Mouse (Mus musculus): ENCODE results near the gene Adipor1. TPM values are rescaled to one million over a fixed set of nuclear protein-coding genes. Genes with fewer than 3 reads are reported as not detected.

Gene Adipor1
- polyA plus RNA-seq (2015; fragmentation: Nextera tagmentation; extraction: Ambion mirVana), result 63.9 and 65.5 TPM in 2 replicates

GRCm38 (mm10) chr1:134415168-134415831 lies at the start of gene Adipor1:
Adipor1 (plus strand) TSS chr1:134415378.
- Histone ChIP-seq H3K4me2 (ENCODE audit: low read length) (peak within 1 kb of the TSS; percentile 71), H3K36me3 (ENCODE audit: control insufficient read depth, insufficient read depth) (no peaks in the 10 kb centered on the region; the same call in 1 of the 2 replicates), H3K27me3 (replicated peaks; ENCODE audit: control insufficient read depth, insufficient read depth, low read length) (no peaks in the 10 kb centered on the region), H3K9ac (replicated peaks; ENCODE audit: low read depth, low read length) (peak within 1 kb of the TSS; percentile 88), H3K27ac (ENCODE audit: low read length) (peak within 1 kb of the TSS; percentile 91), H3K4me1 (replicated peaks; ENCODE audit: control insufficient read depth, insufficient read depth, low read length) (peaks cover 44% of the 10 kb centered on the region), H3K9me3 (ENCODE audit: control insufficient read depth, low read length) (no peaks in the 10 kb centered on the region), H3K4me3 (replicated peaks; ENCODE audit: low read length) (peak within 1 kb of the TSS; percentile 88)
- peak; percentile 100 for ATAC-seq
- under 1% methylated on average over 75 of the region's 77 CpGs for WGBS

GRCm38 (mm10) chr1:134365491-134365890 lies 49.7 kb upstream of the Adipor1 start:
- no peak overlapping the region for H3K4me2 ChIP-seq (ENCODE audit: low read length)
- no peak overlapping the region for H3K9ac ChIP-seq (replicated peaks; ENCODE audit: low read depth, low read length)
- ATAC-seq, result no peak
- H3K27ac ChIP-seq (ENCODE audit: low read length), result no peak overlapping the region
- no peaks in the 10 kb centered on the region for H3K27me3 ChIP-seq (replicated peaks; ENCODE audit: control insufficient read depth, insufficient read depth, low read length)
- peaks cover 8% of the 10 kb centered on the region for H3K4me1 ChIP-seq (replicated peaks; ENCODE audit: control insufficient read depth, insufficient read depth, low read length)
- H3K36me3 ChIP-seq (ENCODE audit: control insufficient read depth, insufficient read depth), result no peaks in the 10 kb centered on the region
- WGBS, result 70% methylated on average over 5 of the region's 5 CpGs
- no peak overlapping the region for H3K4me3 ChIP-seq (replicated peaks; ENCODE audit: low read length)
- H3K9me3 ChIP-seq (ENCODE audit: control insufficient read depth, low read length), result 0 out of 2 replicates have a peak, but pooled peaks cover 2% of the 10 kb centered on the region

GRCm38 (mm10) chr1:134368777-134369337 lies 46.3 kb upstream of the Adipor1 start:
- Histone ChIP-seq H3K27ac (ENCODE audit: low read length) (no peak overlapping the region), H3K4me1 (replicated peaks; ENCODE audit: control insufficient read depth, insufficient read depth, low read length) (no peaks in the 10 kb centered on the region), H3K9ac (replicated peaks; ENCODE audit: low read depth, low read length) (no peak overlapping the region), H3K36me3 (ENCODE audit: control insufficient read depth, insufficient read depth) (no peaks in the 10 kb centered on the region), H3K4me2 (ENCODE audit: low read length) (no peak overlapping the region), H3K4me3 (replicated peaks; ENCODE audit: low read length) (no peak overlapping the region), H3K27me3 (replicated peaks; ENCODE audit: control insufficient read depth, insufficient read depth, low read length) (no peaks in the 10 kb centered on the region), H3K9me3 (ENCODE audit: control insufficient read depth, low read length) (0 out of 2 replicates have a peak, but pooled peaks cover 2% of the 10 kb centered on the region)
- WGBS, result 55% methylated on average over 9 of the region's 9 CpGs
- ATAC-seq, result no peak

DNA sequence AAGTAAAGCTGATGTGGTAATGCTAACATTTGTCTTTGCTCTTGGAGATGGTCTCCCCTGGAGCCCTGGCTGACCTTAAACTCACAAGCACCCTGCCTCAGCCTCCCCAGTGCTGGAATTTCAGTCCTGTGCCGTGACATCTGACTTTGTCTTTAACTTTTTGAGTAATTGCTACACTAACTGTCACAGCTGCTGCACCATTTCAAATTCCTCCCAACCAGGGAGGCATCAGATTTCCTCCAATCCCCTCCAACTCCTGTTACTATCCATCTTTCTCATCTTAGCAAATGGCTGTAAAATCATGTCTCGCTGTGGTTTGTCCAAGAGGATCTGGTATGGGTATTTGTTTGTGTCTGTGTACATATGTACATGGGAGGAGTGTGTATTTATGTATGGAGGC lies 41.1 kb upstream of the Adipor1 start:
- H3K36me3 ChIP-seq (ENCODE audit: control insufficient read depth, insufficient read depth), result no peaks in the 10 kb centered on the region
- 0 out of 2 replicates have a peak, but pooled peaks cover 2% of the 10 kb centered on the region for H3K9me3 ChIP-seq (ENCODE audit: control insufficient read depth, low read length)
- H3K27ac ChIP-seq (ENCODE audit: low read length), result no peak overlapping the region
- H3K9ac ChIP-seq (replicated peaks; ENCODE audit: low read depth, low read length), result no peak overlapping the region
- no peak overlapping the region for H3K4me3 ChIP-seq (replicated peaks; ENCODE audit: low read length)
- H3K27me3 ChIP-seq (replicated peaks; ENCODE audit: control insufficient read depth, insufficient read depth, low read length), result no peaks in the 10 kb centered on the region
- no peak for ATAC-seq
- no peaks in the 10 kb centered on the region for H3K4me1 ChIP-seq (replicated peaks; ENCODE audit: control insufficient read depth, insufficient read depth, low read length)
- 74% methylated on average over 2 of the region's 2 CpGs for WGBS
- no peak overlapping the region for H3K4me2 ChIP-seq (ENCODE audit: low read length)

DNA sequence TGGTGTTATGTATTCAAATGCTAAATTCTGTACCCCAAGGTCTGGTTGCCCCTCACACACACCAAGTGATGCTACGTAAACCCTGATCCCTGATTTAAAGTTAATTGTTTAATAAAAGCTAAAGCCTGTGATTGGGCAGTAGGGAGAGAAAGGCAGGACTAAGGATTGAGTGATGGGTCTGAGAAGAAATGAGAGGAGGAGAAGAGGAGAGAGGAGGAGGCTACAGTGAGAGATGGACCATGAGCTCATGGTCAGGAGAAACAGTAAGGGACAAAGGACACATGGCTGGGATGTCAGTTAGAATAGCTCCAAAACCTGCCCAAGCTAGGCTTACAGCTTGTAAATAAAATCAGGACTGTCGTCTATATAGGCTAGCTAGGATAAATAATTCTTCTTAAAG lies 34.1 kb upstream of the Adipor1 start:
- Histone ChIP-seq H3K27ac (ENCODE audit: low read length) (no peak overlapping the region), H3K4me3 (replicated peaks; ENCODE audit: low read length) (no peak overlapping the region), H3K4me2 (ENCODE audit: low read length) (no peak overlapping the region), H3K27me3 (replicated peaks; ENCODE audit: control insufficient read depth, insufficient read depth, low read length) (0 out of 2 replicates have a peak, but pooled peaks cover 2% of the 10 kb centered on the region), H3K9me3 (ENCODE audit: control insufficient read depth, low read length) (no peaks in the 10 kb centered on the region), H3K4me1 (replicated peaks; ENCODE audit: control insufficient read depth, insufficient read depth, low read length) (peaks cover 7% of the 10 kb centered on the region; the same call in 1 of the 2 replicates), H3K9ac (replicated peaks; ENCODE audit: low read depth, low read length) (no peak overlapping the region), H3K36me3 (ENCODE audit: control insufficient read depth, insufficient read depth) (no peaks in the 10 kb centered on the region)
- no peak for ATAC-seq
- 73% methylated on average over 2 of the region's 2 CpGs for WGBS

DNA sequence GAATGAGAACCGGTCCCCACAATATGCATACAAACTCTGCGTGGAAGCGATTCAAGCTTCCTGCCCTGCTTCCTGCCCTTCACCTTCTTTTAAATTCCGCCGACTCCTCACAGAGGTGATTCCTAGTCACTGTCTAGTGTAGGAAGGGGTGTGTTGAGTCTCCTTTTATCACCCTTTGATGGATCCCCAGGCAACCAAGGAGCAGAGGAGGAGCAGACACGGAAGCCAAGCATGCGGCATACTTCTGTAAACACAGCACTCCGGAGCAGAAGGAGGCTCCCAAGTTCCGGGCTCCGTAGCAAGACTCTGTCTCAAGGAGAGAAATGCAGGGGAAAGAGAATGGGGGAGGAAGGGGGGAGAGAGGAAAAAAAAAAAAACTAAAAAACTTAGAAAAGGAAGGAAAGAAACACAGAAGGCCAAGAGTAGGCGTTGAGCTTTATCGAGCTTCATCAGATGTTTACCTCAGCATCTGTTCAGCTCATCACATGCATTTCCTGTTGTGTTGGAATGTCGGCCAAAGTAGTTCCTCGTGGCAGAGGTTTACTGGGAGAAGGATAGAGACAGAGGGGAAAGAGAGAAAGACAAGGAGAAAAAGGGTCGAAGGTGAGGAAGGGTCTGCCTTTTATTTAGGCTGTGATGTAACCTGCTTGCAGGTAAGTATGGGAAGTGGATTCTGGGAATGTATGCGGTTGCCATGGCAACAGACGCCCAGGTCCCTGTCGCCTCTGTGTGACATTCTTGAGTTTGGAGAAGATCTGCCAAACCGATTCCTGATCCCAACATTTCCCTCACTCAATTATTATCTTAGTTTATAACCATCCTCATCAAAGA lies 33.2 kb upstream of the Adipor1 start:
- Histone ChIP-seq H3K27me3 (replicated peaks; ENCODE audit: control insufficient read depth, insufficient read depth, low read length) (0 out of 2 replicates have a peak, but pooled peaks cover 2% of the 10 kb centered on the region), H3K27ac (ENCODE audit: low read length) (no peak overlapping the region), H3K36me3 (ENCODE audit: control insufficient read depth, insufficient read depth) (no peaks in the 10 kb centered on the region), H3K4me2 (ENCODE audit: low read length) (peak overlapping the region; percentile 36), H3K9me3 (ENCODE audit: control insufficient read depth, low read length) (no peaks in the 10 kb centered on the region), H3K9ac (replicated peaks; ENCODE audit: low read depth, low read length) (no peak overlapping the region), H3K4me1 (replicated peaks; ENCODE audit: control insufficient read depth, insufficient read depth, low read length) (peaks cover 7% of the 10 kb centered on the region; the same call in 1 of the 2 replicates), H3K4me3 (replicated peaks; ENCODE audit: low read length) (peak overlapping the region; percentile 22)
- no peak for ATAC-seq
- 16% methylated on average over 19 of the region's 19 CpGs for WGBS

DNA sequence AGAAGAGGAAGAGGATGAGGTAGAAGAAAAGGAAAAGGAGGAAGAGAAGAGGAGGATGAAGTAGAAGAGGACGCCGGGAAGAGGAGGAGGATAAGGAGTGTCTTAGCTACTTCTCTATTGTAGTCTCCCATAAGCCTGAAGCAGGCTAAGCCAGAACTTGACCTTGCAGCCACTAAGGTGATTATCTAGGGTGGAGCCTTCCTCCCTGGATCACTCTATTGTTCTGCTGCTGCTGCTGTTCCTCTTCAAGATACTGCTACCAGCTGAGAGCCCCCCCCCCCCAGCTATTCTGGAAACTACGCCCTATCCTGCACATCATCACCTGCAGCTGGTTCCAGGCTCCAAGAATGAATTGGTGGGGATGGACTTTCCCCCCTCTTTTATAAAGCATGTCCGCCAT lies 30.6 kb upstream of the Adipor1 start:
- Histone ChIP-seq H3K9ac (replicated peaks; ENCODE audit: low read depth, low read length) (no peak overlapping the region), H3K4me2 (ENCODE audit: low read length) (no peak overlapping the region), H3K36me3 (ENCODE audit: control insufficient read depth, insufficient read depth) (no peaks in the 10 kb centered on the region), H3K4me3 (replicated peaks; ENCODE audit: low read length) (no peak overlapping the region), H3K27me3 (replicated peaks; ENCODE audit: control insufficient read depth, insufficient read depth, low read length) (0 out of 2 replicates have a peak, but pooled peaks cover 2% of the 10 kb centered on the region), H3K4me1 (replicated peaks; ENCODE audit: control insufficient read depth, insufficient read depth, low read length) (peaks cover 7% of the 10 kb centered on the region; the same call in 1 of the 2 replicates), H3K9me3 (ENCODE audit: control insufficient read depth, low read length) (no peaks in the 10 kb centered on the region), H3K27ac (ENCODE audit: low read length) (no peak overlapping the region)
- WGBS, result 90% methylated on average over 4 of the region's 4 CpGs
- ATAC-seq, result no peak

DNA sequence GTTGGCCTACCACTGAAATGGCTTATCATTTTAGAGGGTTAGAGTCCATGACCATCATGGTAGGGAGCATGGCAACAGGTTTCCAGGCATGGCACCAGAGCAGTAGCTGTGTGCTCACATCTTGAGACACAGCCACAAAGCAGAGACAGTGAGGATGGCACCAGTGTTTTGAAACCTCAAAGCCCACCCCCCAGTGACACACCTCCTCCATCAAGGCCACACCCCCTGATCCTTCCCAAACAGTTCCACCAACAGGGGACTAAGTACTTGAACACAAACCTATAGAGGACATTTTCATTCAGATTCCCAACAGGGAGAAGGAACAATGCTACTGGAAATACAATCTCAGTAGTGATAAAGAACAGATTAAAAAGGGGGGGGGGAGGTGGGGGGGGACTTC lies 30.0 kb upstream of the Adipor1 start:
- H3K4me1 ChIP-seq (replicated peaks; ENCODE audit: control insufficient read depth, insufficient read depth, low read length), result peaks cover 7% of the 10 kb centered on the region; the same call in 1 of the 2 replicates
- H3K9ac ChIP-seq (replicated peaks; ENCODE audit: low read depth, low read length), result no peak overlapping the region
- no peak overlapping the region for H3K27ac ChIP-seq (ENCODE audit: low read length)
- H3K36me3 ChIP-seq (ENCODE audit: control insufficient read depth, insufficient read depth), result no peaks in the 10 kb centered on the region
- no peaks in the 10 kb centered on the region for H3K9me3 ChIP-seq (ENCODE audit: control insufficient read depth, low read length)
- no peak overlapping the region for H3K4me3 ChIP-seq (replicated peaks; ENCODE audit: low read length)
- ATAC-seq, result no peak
- H3K27me3 ChIP-seq (replicated peaks; ENCODE audit: control insufficient read depth, insufficient read depth, low read length), result 0 out of 2 replicates have a peak, but pooled peaks cover 2% of the 10 kb centered on the region
- no peak overlapping the region for H3K4me2 ChIP-seq (ENCODE audit: low read length)

DNA sequence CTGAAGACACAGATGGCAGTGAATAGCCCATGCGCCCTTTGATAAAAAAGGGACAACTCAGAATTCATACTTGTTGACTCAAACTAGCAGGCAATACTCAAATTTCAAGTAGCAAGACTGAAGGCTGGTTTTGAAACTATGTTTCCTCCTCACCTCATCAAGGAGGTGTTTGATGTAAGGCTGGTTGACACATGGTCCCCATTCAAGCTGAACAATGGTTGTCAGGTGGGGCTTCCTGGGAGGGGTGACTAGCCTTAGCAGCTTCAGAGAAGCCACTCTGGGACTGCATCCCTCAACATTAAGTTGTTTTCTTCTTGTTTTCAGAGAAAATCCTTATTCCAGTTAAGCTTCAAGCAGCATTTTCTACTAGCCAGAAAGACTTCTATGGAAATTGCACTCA lies 29.5 kb upstream of the Adipor1 start, which contains the start of gene 4933406M09Rik:
Gene 4933406M09Rik (plus strand): TSS at position 275 of the 400 bp plus-strand sequence.
- no peak for ATAC-seq
- Histone ChIP-seq H3K9me3 (ENCODE audit: control insufficient read depth, low read length) (no peaks in the 10 kb centered on the region), H3K36me3 (ENCODE audit: control insufficient read depth, insufficient read depth) (no peaks in the 10 kb centered on the region), H3K4me3 (replicated peaks; ENCODE audit: low read length) (no peak within 1 kb of the TSS), H3K4me2 (ENCODE audit: low read length) (no peak within 1 kb of the TSS), H3K9ac (replicated peaks; ENCODE audit: low read depth, low read length) (no peak within 1 kb of the TSS), H3K4me1 (replicated peaks; ENCODE audit: control insufficient read depth, insufficient read depth, low read length) (peaks cover 7% of the 10 kb centered on the region; the same call in 1 of the 2 replicates), H3K27me3 (replicated peaks; ENCODE audit: control insufficient read depth, insufficient read depth, low read length) (0 out of 2 replicates have a peak, but pooled peaks cover 2% of the 10 kb centered on the region), H3K27ac (ENCODE audit: low read length) (no peak within 1 kb of the TSS)
- WGBS, result 100% methylated on average over 1 of the region's 1 CpGs
